Mouse (Mus musculus): ENCODE measurements around the gene Olfr1395. TPM values are rescaled to one million over a fixed set of nuclear protein-coding genes. Genes with fewer than 3 reads are reported as not detected.
"Not testable (repeated sequence)": the region's sequence is repeated elsewhere in the genome, so short reads cannot be mapped to it uniquely, and the experiment has no call there.

Gene Olfr1395
- polyA plus RNA-seq, 1 experiment from 2014 or later: not detected

GRCm38 (mm10) chr11:49112624-49113219, 29.4 kb upstream of the Olfr1395 start:
- 86% methylated on average over 6 of the region's 6 CpGs for WGBS
- Histone ChIP-seq H3K27me3 (replicated peaks) (no peaks in the 10 kb centered on the region), H3K27ac (replicated peaks) (no peak overlapping the region), H3K36me3 (no peaks in the 10 kb centered on the region), H3K9ac (replicated peaks) (no peak overlapping the region), H3K4me1 (no peaks in the 10 kb centered on the region), H3K4me2 (no peak overlapping the region), H3K9me3 (replicated peaks) (no peaks in the 10 kb centered on the region), H3K4me3 (replicated peaks) (no peak overlapping the region)
- ATAC-seq (ENCODE audit: low FRiP score): no peak

GRCm38 (mm10) chr11:49114158-49114557, 27.9 kb upstream of the Olfr1395 start:
- 85% methylated on average over 2 of the region's 2 CpGs for WGBS

GRCm38 (mm10) chr11:49114774-49115173, 27.3 kb upstream of the Olfr1395 start, which contains the start of gene Olfr1396:
TSS of gene Olfr1396 (minus strand) at chr11:49114874.
- ATAC-seq (ENCODE audit: low FRiP score): no peak
- H3K27ac ChIP-seq (replicated peaks): no peak within 1 kb of the TSS
- no peaks in the 10 kb centered on the region for H3K36me3 ChIP-seq
- H3K4me3 ChIP-seq (replicated peaks): no peak within 1 kb of the TSS
- H3K9me3 ChIP-seq (replicated peaks): no peaks in the 10 kb centered on the region
- H3K4me2 ChIP-seq: no peak within 1 kb of the TSS
- no peaks in the 10 kb centered on the region for H3K4me1 ChIP-seq
- H3K27me3 ChIP-seq (replicated peaks): no peaks in the 10 kb centered on the region
- no peak within 1 kb of the TSS for H3K9ac ChIP-seq (replicated peaks)

More at GRCm38 (mm10) chr11:49114158-49114557, 27.9 kb upstream of the Olfr1395 start:
- Histone ChIP-seq H3K9ac (replicated peaks) (no peak overlapping the region), H3K27ac (replicated peaks) (no peak overlapping the region), H3K9me3 (replicated peaks) (no peaks in the 10 kb centered on the region), H3K36me3 (no peaks in the 10 kb centered on the region), H3K4me3 (replicated peaks) (no peak overlapping the region), H3K27me3 (replicated peaks) (no peaks in the 10 kb centered on the region), H3K4me1 (no peaks in the 10 kb centered on the region), H3K4me2 (no peak overlapping the region)
- no peak for ATAC-seq (ENCODE audit: low FRiP score)

GRCm38 (mm10) chr11:49119635-49120034, 22.4 kb upstream of the Olfr1395 start:
- Histone ChIP-seq H3K9ac (replicated peaks) (no peak overlapping the region), H3K4me1 (no peaks in the 10 kb centered on the region), H3K4me3 (replicated peaks) (no peak overlapping the region), H3K4me2 (no peak overlapping the region), H3K27me3 (replicated peaks) (no peaks in the 10 kb centered on the region), H3K27ac (replicated peaks) (no peak overlapping the region), H3K9me3 (replicated peaks) (no peaks in the 10 kb centered on the region), H3K36me3 (no peaks in the 10 kb centered on the region)
- ATAC-seq (ENCODE audit: low FRiP score): no peak
- 87% methylated on average over 3 of the region's 3 CpGs for WGBS

- Histone ChIP-seq H3K9me3 (replicated peaks) (no peaks in the 10 kb centered on the region), H3K4me1 (no peaks in the 10 kb centered on the region), H3K36me3 (no peaks in the 10 kb centered on the region), H3K27me3 (replicated peaks) (no peaks in the 10 kb centered on the region), H3K9ac (replicated peaks) (no peak overlapping the region), H3K4me3 (replicated peaks) (no peak overlapping the region), H3K4me2 (no peak overlapping the region), H3K27ac (replicated peaks) (no peak overlapping the region)
- no peak for ATAC-seq (ENCODE audit: low FRiP score)
- 89% methylated on average over 2 of the region's 2 CpGs for WGBS
Observed at GRCm38 (mm10) chr11:49124169-49124568, 17.9 kb upstream of the Olfr1395 start.

GRCm38 (mm10) chr11:49154077-49154476, 12.0 kb downstream of the Olfr1395 start, which contains the start of gene Olfr1394:
TSS of gene Olfr1394 (plus strand) at chr11:49154377.
- H3K9ac ChIP-seq (replicated peaks): no peak within 1 kb of the TSS
- H3K36me3 ChIP-seq: no peaks in the 10 kb centered on the region
- H3K4me1 ChIP-seq: no peaks in the 10 kb centered on the region
- ATAC-seq (ENCODE audit: low FRiP score): no peak
- H3K27me3 ChIP-seq (replicated peaks): no peaks in the 10 kb centered on the region
- WGBS: 88% methylated on average over 1 of the region's 1 CpGs
- no peak within 1 kb of the TSS for H3K4me2 ChIP-seq
- H3K27ac ChIP-seq (replicated peaks): no peak within 1 kb of the TSS
- H3K4me3 ChIP-seq (replicated peaks): no peak within 1 kb of the TSS
- H3K9me3 ChIP-seq (replicated peaks): no peaks in the 10 kb centered on the region

- no peaks in the 10 kb centered on the region for H3K9me3 ChIP-seq (replicated peaks)
- no peak for ATAC-seq (ENCODE audit: low FRiP score)
- H3K4me1 ChIP-seq: no peaks in the 10 kb centered on the region
- H3K4me3 ChIP-seq (replicated peaks): no peak overlapping the region
- H3K27me3 ChIP-seq (replicated peaks): no peaks in the 10 kb centered on the region
- 87% methylated on average over 2 of the region's 2 CpGs for WGBS
- no peak overlapping the region for H3K9ac ChIP-seq (replicated peaks)
- H3K27ac ChIP-seq (replicated peaks): no peak overlapping the region
- no peaks in the 10 kb centered on the region for H3K36me3 ChIP-seq
- H3K4me2 ChIP-seq: no peak overlapping the region
Observed at GRCm38 (mm10) chr11:49156821-49157814, 15.0 kb downstream of the Olfr1395 start.

- ATAC-seq (ENCODE audit: low FRiP score): peak; percentile 86
- Histone ChIP-seq H3K9me3 (replicated peaks) (peaks cover 5% of the 10 kb centered on the region; the same call in 1 of the 2 replicates), H3K4me2 (peak overlapping the region; percentile 73), H3K36me3 (no peaks in the 10 kb centered on the region), H3K4me1 (peaks cover 8% of the 10 kb centered on the region), H3K27ac (replicated peaks) (no peak overlapping the region), H3K9ac (replicated peaks) (peak overlapping the region; percentile 27; the same call in 1 of the 2 replicates), H3K27me3 (replicated peaks) (peaks cover 19% of the 10 kb centered on the region), H3K4me3 (replicated peaks) (peak overlapping the region; percentile 46)
- WGBS: 5% methylated on average over 49 of the region's 50 CpGs
Observed at GRCm38 (mm10) chr11:49168839-49169611, 27.0 kb downstream of the Olfr1395 start.

- H3K27me3 ChIP-seq (replicated peaks): peaks cover 19% of the 10 kb centered on the region
- peaks cover 8% of the 10 kb centered on the region for H3K4me1 ChIP-seq
- no peak for ATAC-seq (ENCODE audit: low FRiP score)
- WGBS: 89% methylated on average over 4 of the region's 4 CpGs
- H3K36me3 ChIP-seq: no peaks in the 10 kb centered on the region
- no peak overlapping the region for H3K9ac ChIP-seq (replicated peaks)
- no peak overlapping the region for H3K4me3 ChIP-seq (replicated peaks)
- H3K9me3 ChIP-seq (replicated peaks): peaks cover 4% of the 10 kb centered on the region; the same call in 1 of the 2 replicates
- no peak overlapping the region for H3K27ac ChIP-seq (replicated peaks)
- H3K4me2 ChIP-seq: no peak overlapping the region
Observed at GRCm38 (mm10) chr11:49170576-49170975, 28.5 kb downstream of the Olfr1395 start.

GRCm38 (mm10) chr11:49175345-49175744, 33.3 kb downstream of the Olfr1395 start:
- H3K36me3 ChIP-seq: no peaks in the 10 kb centered on the region
- WGBS: 90% methylated on average over 8 of the region's 8 CpGs
- no peak for ATAC-seq (ENCODE audit: low FRiP score)
- H3K9me3 ChIP-seq (replicated peaks): no peaks in the 10 kb centered on the region
- H3K27me3 ChIP-seq (replicated peaks): no peaks in the 10 kb centered on the region
- H3K9ac ChIP-seq (replicated peaks): no peak overlapping the region
- no peaks in the 10 kb centered on the region for H3K4me1 ChIP-seq
- H3K27ac ChIP-seq (replicated peaks): no peak overlapping the region
- no peak overlapping the region for H3K4me3 ChIP-seq (replicated peaks)
- no peak overlapping the region for H3K4me2 ChIP-seq

GRCm38 (mm10) chr11:49176047-49176779, 34.1 kb downstream of the Olfr1395 start:
- not testable (repeated sequence) for H3K4me2 ChIP-seq; H3K4me1 ChIP-seq; H3K27ac ChIP-seq (replicated peaks); H3K9ac ChIP-seq (replicated peaks); H3K4me3 ChIP-seq (replicated peaks); ATAC-seq (ENCODE audit: low FRiP score); H3K36me3 ChIP-seq; H3K9me3 ChIP-seq (replicated peaks); H3K27me3 ChIP-seq (replicated peaks)
- 53% methylated on average over 4 of the region's 4 CpGs for WGBS
